Mouse (Mus musculus): ENCODE measurements around the gene Hapln1.

The Hapln1 gene

DNA sequence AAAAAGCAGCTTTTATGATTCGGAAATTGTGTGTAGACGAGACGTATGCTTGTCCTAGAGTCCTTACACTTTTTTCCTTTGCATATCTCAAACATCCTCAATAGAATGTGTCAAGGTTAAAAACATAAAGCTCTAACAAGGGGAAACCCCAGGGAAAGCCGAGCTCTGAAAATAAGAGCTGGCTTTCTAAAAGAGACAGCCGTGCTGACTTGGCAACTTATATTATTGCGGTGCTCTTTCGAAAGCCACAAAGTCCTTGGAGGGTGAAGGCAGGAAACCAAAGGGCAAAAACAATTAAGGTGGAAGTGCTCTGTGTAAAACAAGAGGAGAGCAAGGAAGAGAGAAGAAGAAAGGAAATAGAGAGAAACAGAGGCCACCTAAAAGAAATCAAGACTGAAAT, 60.9 kb downstream of the Hapln1 start:
- no peak for DNase-seq (ENCODE audit: low spot score in 2 of 2)

DNA sequence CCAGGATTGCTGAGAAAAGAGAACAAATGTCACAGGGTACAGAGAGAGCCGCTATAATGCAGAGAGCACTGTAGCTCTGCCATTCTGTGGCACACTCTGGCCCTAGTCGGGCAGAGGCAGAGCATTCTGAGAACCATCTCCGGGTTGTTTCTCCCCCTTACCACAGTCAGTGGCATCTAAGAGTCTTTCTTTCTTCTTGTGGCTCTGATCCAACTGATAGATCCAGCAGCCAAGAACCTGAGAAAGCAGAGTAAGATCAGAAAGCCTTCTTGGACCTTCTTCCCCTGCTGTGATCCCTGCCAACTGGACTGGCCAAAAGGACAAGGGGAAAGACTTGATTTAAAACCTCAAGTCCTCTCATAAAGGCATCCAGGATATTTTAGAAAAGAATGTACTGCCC, 63.7 kb downstream of the Hapln1 start:
- no peak for DNase-seq (ENCODE audit: low spot score in 2 of 2)

- no peak for DNase-seq (ENCODE audit: low spot score in 2 of 2)
These were observed 67.8 kb downstream of the Hapln1 start for GRCm38 (mm10) chr13:89607399-89607798.

- DNase-seq (ENCODE audit: low spot score in 2 of 2): no peak
These were observed 79.5 kb downstream of the Hapln1 start for GRCm38 (mm10) chr13:89619064-89619463.

DNA sequence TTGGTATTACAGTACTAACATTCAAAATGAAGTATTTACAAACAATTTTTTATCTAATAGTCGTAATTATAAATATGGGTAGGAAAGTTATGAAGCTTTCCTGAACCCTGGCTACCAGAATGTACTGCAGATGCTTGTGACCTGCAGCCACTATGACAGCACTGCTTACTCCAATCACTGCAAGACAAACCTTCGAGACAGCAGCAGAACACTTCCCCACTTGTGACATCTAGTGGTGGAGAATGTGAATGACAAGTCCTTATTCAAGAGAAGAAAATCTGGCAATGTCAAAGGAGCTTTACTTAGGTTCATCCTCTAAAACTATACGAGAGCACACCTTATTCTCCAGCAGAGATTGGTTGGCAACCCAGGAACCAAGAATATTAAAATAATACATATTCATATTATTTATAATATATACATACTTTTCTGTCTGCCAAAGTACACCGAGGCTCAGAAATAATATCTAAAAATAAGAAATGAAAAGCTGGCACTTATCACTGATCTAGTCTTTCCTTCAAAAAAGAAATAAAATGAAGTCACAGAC, 94.6 kb downstream of the Hapln1 start:
- no peak for DNase-seq (ENCODE audit: low spot score in 2 of 2)

DNA sequence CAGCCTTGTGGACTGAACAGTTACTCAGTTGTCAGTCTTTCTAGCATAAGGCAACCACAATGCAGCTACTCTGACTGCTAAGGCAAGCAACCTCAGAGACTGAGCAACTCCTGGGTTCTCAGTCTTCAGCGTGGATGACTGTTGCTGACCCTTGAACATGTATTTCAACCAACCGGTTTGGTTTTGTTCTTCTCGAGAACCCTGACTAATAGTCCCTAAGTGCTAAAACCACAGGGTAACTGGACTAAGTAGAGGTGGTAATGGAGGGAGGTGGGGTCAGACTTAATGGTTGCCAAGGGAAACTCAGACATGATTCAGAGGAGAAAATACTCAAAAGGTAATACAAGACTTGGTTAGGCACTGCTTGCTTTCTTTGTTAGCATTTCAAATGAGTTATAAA, 97.4 kb downstream of the Hapln1 start:
- no peak for DNase-seq (ENCODE audit: low spot score in 2 of 2)

DNA sequence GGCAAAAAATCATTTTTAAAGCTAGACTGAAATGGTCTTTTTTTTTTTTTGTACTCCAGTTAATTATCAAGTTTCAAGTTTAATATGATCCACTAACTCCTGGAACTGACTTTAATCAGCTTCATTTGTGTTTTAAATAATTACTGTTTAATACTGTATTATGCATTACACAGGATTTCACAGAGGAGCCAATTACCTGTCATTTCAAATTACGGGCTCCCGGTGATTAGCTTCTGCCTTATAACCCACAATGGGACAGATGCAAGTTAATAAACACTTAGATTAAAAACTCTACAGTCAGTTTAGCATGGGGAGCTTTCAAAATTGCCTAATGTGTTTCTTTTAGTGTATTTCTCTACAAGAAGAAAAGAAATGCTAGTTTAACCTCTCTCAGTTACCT, 106.0 kb downstream of the Hapln1 start:
- DNase-seq (ENCODE audit: low spot score in 2 of 2): no peak

DNA sequence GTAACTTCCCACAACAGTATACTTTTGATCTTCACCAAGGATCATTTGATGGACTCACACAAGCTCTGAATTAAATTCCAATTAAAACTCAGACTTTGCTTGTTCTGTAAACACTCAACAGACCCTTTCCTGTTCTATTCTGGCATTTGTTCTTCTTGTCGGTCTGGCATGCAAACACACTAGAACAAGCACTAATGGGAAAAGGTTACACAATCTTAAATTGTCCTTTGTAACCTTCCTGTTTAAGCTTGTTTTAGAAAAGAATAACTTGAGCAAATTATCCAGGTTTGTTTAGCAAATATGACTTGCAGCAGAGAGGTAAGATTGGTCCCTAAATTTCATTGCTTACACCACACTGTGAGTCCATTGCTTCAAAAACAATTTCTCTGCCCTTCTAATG, 113.2 kb downstream of the Hapln1 start:
- no peak for DNase-seq (ENCODE audit: low spot score in 2 of 2)

DNA sequence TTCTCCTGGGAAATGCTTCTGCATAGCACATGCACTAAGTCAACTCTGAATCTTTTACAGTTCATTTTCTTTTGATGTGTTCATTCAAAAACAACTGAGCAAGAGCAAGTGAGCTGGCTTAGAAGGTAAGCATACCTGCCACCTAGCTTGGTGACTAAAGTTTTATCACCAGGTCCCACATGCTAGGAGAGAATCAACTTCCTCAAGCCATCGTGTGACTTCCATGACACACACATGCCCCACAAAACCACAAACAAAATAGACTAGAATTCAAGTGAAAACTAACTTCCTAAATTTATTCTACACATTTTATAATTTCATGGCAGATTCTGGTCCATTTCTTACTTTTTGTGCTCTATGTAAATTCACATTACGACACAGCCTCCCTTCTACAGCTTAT, 113.7 kb downstream of the Hapln1 start:
- DNase-seq (ENCODE audit: low spot score in 2 of 2): no peak

GRCm38 (mm10) chr13:89657046-89657445, 117.5 kb downstream of the Hapln1 start:
- no peak for DNase-seq (ENCODE audit: low spot score in 2 of 2)
